Comparison of ENCODE assay signal across 17 mouse cellular contexts in the genomic region with DNA sequence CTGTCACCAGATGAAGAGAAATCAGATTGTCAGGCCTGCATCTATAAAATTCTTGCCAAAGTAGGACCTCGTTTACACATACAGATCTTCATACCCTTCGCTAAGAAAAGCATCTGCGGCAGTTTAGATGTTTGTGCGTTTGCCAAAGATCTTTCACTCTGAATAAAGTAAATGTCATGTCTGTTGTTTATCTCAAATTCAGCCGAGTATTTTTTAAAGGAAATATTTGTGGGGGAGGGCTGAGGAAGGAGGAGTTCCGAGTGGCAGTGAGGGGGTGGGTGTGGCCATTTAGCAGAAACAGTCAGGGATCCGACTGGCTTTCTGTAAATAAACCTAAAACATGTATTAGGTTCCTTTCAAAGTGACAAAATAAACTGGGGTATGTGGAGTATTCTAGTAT.
A peak's percentile ranks its signal among the peaks of the same experiment; 100 is the strongest.
DNase-seq lines count a peak whose midpoint lies in the region; ATAC-seq and TF ChIP-seq lines count a peak whose summit lies in the region.
"Had no signal": no experiment of that assay in that cellular context is flagged by ENCODE, and none has a peak within 500 bp of the region (broad histone marks: within the 10 kb centered on the region; RNA-seq: fewer than 3 reads in every experiment).

No protein-coding gene starts in this region.

- DNase-seq in heart, adult 11 months = peak; percentile 31
- DNase-seq in heart, postnatal 4 days = no peak
- no peak for DNase-seq in stomach, postnatal 0 days (ENCODE audit: low spot score)
- peak; percentile 52 for DNase-seq in lung, postnatal 10 days
- no peak for DNase-seq in embryo, embryonic 10 days (ENCODE audit: low spot score)
- DNase-seq in gastrocnemius, adult 18-20 months (ENCODE audit: low spot score) = no peak
- DNase-seq: adrenal gland, postnatal 10 days; cerebellum, adult 11 months; cerebellum, postnatal 25 days; gastrocnemius, postnatal 10 days; retina, postnatal 1 day had no signal

- no peak for TF ChIP-seq CTCF in stomach, postnatal 0 days (IDR thresholded peaks at IDR 0.05; ENCODE audit: low read depth)

- H3K27ac ChIP-seq in stomach, embryonic 14.5 days (ENCODE audit: low read length) = no peak overlapping the region
- no peak overlapping the region for H3K27ac ChIP-seq in stomach, postnatal 0 days (replicated peaks)
- H3K27ac ChIP-seq: heart, embryonic 13.5 days; hindbrain, embryonic 15.5 days; liver, embryonic 14.5 days; midbrain, embryonic 12.5 days had no signal

- no peak overlapping the region for H3K9ac ChIP-seq in stomach, embryonic 14.5 days (replicated peaks; ENCODE audit: low read depth, low read length)
- no peak overlapping the region for H3K9ac ChIP-seq in stomach, postnatal 0 days (ENCODE audit: low read length)
- H3K9ac ChIP-seq: heart, embryonic 13.5 days; hindbrain, embryonic 15.5 days; liver, embryonic 14.5 days; midbrain, embryonic 12.5 days had no signal

- no peak overlapping the region for H3K4me2 ChIP-seq in stomach, embryonic 14.5 days (replicated peaks; ENCODE audit: low read depth, low read length)
- H3K4me2 ChIP-seq in stomach, postnatal 0 days (replicated peaks; ENCODE audit: low read depth) = no peak overlapping the region
- H3K4me2 ChIP-seq: heart, embryonic 13.5 days; hindbrain, embryonic 15.5 days; midbrain, embryonic 12.5 days had no signal

- no peak overlapping the region for H3K4me3 ChIP-seq in stomach, embryonic 14.5 days (ENCODE audit: low read depth, low read length)
- no peak overlapping the region for H3K4me3 ChIP-seq in stomach, postnatal 0 days (ENCODE audit: low read depth, low read length)
- H3K4me3 ChIP-seq: heart, embryonic 13.5 days; hindbrain, embryonic 15.5 days; midbrain, embryonic 12.5 days had no signal

- H3K27me3 ChIP-seq in stomach, embryonic 14.5 days (ENCODE audit: control insufficient read depth, insufficient read depth, low read length) = no peaks in the 10 kb centered on the region
- no peaks in the 10 kb centered on the region for H3K27me3 ChIP-seq in stomach, postnatal 0 days (ENCODE audit: control insufficient read depth, insufficient read depth, low read length)
- H3K27me3 ChIP-seq: heart, embryonic 13.5 days; hindbrain, embryonic 15.5 days; midbrain, embryonic 12.5 days had no signal

- no peaks in the 10 kb centered on the region for H3K4me1 ChIP-seq in stomach, embryonic 14.5 days (ENCODE audit: control insufficient read depth, insufficient read depth, low read length)
- H3K4me1 ChIP-seq in stomach, postnatal 0 days (replicated peaks; ENCODE audit: control insufficient read depth, insufficient read depth) = no peaks in the 10 kb centered on the region
- H3K4me1 ChIP-seq: heart, embryonic 13.5 days had no signal

- H3K36me3 ChIP-seq in stomach, embryonic 14.5 days (ENCODE audit: control insufficient read depth, insufficient read depth, low read length) = no peaks in the 10 kb centered on the region
- no peaks in the 10 kb centered on the region for H3K36me3 ChIP-seq in stomach, postnatal 0 days (ENCODE audit: control insufficient read depth, insufficient read depth, low read length)
- H3K36me3 ChIP-seq: heart, embryonic 13.5 days; hindbrain, embryonic 15.5 days; midbrain, embryonic 12.5 days had no signal

- no peaks in the 10 kb centered on the region for H3K9me3 ChIP-seq in stomach, embryonic 14.5 days (ENCODE audit: control insufficient read depth, low read depth, low read length)
- H3K9me3 ChIP-seq in stomach, postnatal 0 days (ENCODE audit: control insufficient read depth, low read length) = no peaks in the 10 kb centered on the region
- H3K9me3 ChIP-seq: heart, embryonic 13.5 days; hindbrain, embryonic 15.5 days; midbrain, embryonic 12.5 days had no signal

- ATAC-seq in stomach, embryonic 14.5 days (ENCODE audit: insufficient number of reproducible peaks, insufficient read depth, low FRiP score, low read depth) = 0 out of 2 replicates have a peak, but pooled peaks have one; percentile 14
- no peak for ATAC-seq in stomach, postnatal 0 days (ENCODE audit: low FRiP score, low TSS enrichment)
- ATAC-seq: intestine, embryonic 16.5 days had no signal

- TF ChIP-seq EP300 in stomach, postnatal 0 days (optimal IDR thresholded peaks at IDR 0.05) = no peak

- WGBS in stomach, embryonic 14.5 days = 31% methylated on average over 7 of the region's 7 CpGs
- WGBS in stomach, postnatal 0 days = 25% methylated on average over 7 of the region's 7 CpGs

Comparison
In these comparisons a context has a peak if more than half of its experiments do, and no peak if none do; other contexts are left out.
1. DNase-seq: peak in heart, adult 11 months (single experiment) and lung, postnatal 10 days (single experiment); none in heart, postnatal 4 days (single experiment), stomach, postnatal 0 days (single experiment), embryo, embryonic 10 days (single experiment) and gastrocnemius, adult 18-20 months (single experiment).